Mouse (Mus musculus): ENCODE results near the gene D630003M21Rik.
A peak's percentile ranks its signal among the peaks of the same experiment; 100 is the strongest.

The D630003M21Rik gene

DNA sequence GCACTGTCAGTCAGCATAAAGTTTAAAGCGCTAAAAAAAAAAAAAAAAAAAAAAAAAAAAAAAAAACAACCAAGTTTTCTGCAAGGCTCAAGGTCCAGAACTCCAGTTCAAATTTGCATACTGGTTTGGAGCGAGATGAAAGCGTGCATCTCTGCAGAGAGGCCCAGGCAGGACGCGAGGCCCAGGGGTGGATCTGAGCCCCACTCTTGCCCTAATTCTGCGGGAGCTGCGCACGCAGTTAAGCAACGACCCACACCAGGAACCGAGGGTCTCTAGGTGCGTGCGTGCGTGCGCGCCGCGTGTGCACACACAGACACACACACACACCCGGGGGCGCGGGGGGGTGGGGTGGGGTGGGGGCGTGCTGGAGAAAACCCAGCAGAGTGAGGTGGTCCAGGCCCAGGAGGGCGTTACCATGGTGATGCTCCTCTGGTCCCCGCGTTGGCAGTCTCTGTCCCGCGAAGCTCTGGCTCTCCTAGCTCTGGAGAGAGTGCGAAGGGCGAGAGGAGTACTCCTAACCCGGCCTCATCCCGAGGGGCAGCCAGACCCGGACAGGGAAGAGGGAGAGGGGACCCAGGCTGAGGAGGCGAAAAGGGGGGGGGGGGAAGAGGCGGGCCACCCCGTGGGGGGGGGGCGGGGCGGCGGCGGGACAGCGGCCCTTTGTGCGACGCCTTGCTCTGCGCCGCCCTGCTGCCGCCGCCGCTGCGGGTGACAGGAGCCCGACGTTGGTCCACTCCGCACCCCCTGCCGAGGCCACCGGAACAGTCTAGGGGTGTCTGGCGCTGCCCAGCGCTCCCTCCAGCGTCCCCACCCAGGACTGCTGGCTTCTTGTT lies at the start of gene D630003M21Rik:
D630003M21Rik (minus strand) TSS at position 553 of the 833 bp plus-strand sequence.
- peak; percentile 63 to 70 for DNase-seq

GRCm38 (mm10) chr2:158276878-158277277 lies 47.9 kb upstream of the D630003M21Rik start:
- no peak for DNase-seq

DNA sequence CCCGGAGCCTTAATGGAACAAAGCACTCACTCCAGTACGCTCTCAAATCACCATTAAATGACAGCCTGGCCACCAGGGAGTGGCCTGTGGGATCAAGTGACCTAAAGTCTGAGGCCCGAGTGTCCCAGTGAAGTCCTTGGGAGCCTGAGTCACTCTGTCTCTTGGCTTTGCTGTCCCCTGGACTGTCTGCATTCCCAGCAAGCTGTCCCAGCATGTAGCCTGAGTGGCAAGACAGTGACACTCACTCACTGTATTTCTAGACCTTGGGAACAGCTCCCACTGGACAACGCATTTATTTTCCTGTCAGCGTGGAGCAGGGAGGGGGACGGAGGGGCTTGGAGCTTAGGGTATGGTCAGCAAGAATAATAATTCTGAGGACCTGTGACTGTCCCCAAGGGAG lies 47.4 kb upstream of the D630003M21Rik start:
- DNase-seq: no peak

DNA sequence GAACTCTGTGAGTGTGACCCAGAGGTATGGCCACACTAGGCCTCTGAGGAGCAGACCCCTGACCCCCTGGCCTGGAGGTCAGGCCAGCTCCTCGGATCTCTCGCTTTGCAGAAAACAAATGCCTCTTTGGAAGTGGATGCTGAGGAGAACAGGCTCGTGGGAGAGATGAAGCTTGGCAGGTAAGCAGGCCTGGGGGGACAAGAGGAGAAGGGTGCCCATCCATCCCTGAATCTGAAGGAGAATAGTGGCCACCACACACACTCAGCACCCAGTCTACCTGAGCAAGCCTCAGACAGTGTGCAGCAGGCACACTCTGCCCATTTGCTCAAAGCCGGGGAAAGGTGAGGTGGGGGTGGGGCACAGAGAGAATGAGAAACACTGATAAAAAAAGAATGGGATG lies 46.8 kb upstream of the D630003M21Rik start:
- no peak for DNase-seq

- no peak for DNase-seq
Measured at GRCm38 (mm10) chr2:158275349-158275748, 46.3 kb upstream of the D630003M21Rik start.

DNA sequence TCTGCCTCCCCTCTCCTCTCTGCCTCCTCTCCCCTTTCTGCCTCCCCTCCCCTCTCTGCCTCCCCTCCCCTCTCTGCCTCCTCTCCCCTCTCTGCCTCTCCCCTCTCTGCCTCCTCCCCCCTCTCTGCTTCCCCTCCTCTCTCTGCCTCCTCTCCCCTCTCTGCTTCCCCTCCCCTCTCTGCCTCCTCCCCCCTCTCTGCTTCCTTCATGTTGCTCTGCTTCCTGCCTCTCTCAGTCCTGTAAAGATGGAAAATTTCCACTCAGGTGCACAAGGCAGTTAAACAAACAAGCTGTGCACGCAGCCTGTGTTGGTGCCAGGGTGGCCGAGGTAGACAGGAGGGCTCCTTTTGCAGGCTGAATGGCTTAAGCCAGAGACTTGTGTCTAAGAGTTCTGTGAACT lies 44.6 kb upstream of the D630003M21Rik start:
- peak; percentile 55 to 58 for DNase-seq

- DNase-seq: no peak
Measured at GRCm38 (mm10) chr2:158270017-158270416, 41.0 kb upstream of the D630003M21Rik start.

DNA sequence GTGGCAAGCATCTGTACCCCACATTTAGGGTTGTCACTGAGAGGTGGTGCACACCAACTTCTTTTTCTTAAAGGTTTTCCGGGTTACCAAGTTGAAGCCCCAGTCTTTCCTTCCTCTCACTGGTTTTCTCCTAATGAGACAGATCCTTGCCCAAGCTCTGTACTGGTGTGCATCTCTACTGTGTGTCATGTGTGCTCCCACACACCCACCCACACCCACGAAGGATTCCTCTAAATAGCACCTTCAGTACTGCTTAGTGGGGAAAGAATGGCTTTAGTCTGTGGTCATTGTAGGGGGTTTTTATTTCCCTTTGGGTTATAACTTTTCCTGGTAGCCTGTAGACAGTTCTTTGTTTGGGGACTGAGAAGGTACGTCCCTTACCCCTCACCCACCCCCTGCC lies 35.9 kb upstream of the D630003M21Rik start:
- DNase-seq: no peak

- DNase-seq: no peak
Measured at GRCm38 (mm10) chr2:158259498-158259897, 30.5 kb upstream of the D630003M21Rik start.

DNA sequence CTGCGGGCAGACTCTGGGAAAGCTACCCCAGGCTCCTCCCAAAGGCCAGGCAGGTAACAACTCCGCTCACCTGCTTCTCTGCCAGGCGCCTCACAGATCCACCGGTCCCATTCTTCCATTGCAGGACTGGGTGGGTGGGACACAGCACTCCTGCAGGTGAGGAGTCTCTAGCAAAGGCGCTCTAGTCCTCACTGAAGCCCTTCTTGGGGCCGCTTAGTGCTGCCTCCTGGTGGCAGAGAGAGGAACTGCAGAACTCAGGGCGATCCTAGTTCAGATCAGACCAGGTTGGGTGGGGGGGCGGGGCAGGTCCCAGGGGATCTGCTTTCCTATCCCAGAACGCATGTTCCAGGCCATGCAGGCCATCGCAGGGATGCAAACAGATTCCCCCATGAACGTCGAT lies 29.8 kb upstream of the D630003M21Rik start:
- DNase-seq: peak; percentile 86 to 90

DNA sequence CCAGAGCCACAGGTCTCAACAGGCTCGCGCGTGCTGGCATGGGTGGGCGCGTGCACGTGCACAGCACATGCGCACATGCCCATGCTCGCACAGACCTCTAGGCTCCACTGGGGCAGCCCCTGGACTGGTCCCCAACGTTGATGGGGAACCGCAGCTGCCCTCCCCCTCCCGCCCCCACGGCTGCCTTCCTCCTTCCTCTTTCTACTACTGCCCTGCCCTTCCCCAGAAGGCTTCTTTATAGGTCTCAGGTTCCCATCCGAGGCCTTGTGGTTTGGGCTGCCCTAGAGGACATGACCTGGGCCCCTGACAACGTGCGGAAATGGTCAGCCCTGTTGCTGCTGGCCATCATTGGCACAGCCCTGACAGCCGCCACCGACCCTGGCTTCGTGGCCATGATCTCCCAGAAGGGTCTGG lies 29.0 kb upstream of the D630003M21Rik start, which contains the start of gene Bpi:
Bpi (plus strand) TSS at position 90 of the 414 bp plus-strand sequence.
- no peak for DNase-seq

GRCm38 (mm10) chr2:158256894-158257293 lies 27.9 kb upstream of the D630003M21Rik start:
- DNase-seq: no peak

DNA sequence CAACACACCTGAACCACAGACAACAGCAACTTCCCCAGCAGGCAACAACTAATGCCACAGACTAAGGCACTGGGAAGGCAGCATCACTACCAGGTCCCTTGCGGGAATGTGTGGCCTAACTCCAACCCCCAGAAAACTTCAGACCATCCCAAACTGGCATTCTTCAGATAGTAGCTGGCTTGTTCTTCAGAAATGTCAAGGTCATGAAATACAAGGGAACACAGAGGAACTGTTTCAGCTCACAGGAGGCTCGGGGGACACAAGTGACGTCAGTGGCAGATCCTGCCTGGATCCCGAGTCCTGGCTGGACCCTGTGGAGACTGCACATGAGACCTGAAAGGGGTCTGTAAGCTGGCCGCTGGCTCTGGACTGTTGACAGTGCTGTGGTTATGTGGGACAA lies 24.8 kb upstream of the D630003M21Rik start:
- DNase-seq: no peak

- DNase-seq: no peak
Measured at GRCm38 (mm10) chr2:158250558-158250957, 21.5 kb upstream of the D630003M21Rik start.

GRCm38 (mm10) chr2:158248318-158248717 lies 19.3 kb upstream of the D630003M21Rik start:
- no peak for DNase-seq

GRCm38 (mm10) chr2:158247852-158248251 lies 18.8 kb upstream of the D630003M21Rik start:
- no peak for DNase-seq

GRCm38 (mm10) chr2:158245072-158245817 lies 16.2 kb upstream of the D630003M21Rik start:
- peak; percentile 54 to 73 for DNase-seq

DNA sequence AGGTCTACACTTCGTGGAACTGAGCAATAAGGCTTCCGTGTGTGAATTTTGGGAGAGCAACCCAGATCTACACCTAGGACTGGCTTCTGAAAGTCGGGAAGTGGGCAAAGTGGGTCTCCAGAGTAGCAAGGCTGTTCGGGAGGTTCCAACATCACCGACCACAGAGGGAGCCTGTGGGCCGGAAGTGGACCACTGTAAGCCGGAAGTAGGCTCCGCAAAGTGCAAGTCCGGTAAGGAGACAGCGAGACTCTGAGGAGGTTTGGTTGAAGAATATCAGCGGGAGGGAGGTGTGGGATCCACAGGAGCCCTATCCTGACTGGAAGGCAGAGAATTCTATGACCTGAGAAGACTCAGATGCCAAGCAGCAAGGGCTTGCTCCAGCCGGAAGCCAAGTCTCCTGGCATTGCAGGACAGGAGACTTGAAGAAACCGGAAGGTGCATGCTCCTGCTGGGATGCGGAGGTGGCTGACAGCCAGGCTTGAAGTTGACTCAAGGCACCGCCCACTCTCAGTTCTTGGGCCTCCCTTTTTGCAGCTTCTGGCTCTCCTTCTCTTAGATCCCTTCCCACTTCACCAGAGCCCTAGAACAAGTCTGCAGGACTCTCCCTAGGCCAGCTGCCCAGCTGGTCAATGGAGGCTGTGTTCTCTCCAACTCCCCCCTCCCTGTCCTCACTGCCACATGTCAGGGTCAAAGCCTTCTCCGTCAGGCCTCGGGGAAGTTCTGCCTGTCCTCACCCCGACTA lies 14.3 kb upstream of the D630003M21Rik start:
- DNase-seq: peak; percentile 66 to 77

DNA sequence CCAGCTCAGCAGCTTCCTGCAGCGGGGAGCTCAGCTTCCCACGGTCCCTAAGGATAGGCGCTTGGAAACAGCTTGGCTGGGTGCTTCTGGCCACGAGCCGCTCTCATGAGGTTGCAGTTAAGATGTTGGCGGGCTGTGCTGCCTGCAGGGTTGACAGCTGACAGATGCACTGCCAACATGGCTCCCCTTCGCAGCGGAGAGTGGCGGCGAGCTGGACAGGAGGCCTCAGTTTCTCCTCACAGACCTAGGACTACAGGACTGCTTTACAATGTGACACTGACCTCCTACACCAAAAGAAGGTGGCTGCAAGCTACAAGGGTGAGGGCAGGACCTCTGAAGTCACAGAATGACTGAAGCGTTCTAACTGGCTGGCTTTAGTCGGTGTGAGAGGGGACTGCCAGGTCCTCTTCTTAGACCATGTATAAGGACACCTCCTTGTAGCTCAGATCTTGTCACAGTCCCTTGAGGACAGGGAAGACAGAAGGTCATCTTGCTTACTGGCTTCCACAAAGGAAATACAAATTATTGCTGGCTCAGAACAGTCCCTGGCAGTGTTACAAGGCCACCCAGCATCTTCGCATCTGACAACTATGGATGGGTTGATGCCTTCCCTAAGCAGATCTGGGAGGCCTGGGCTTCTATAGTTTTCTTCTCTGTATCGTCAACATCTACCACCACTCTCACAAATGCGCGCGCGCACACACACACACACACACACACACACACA lies 13.3 kb upstream of the D630003M21Rik start:
- peak; percentile 89 to 91 for DNase-seq

GRCm38 (mm10) chr2:158241126-158241738 lies 12.2 kb upstream of the D630003M21Rik start:
- no peak for DNase-seq

DNA sequence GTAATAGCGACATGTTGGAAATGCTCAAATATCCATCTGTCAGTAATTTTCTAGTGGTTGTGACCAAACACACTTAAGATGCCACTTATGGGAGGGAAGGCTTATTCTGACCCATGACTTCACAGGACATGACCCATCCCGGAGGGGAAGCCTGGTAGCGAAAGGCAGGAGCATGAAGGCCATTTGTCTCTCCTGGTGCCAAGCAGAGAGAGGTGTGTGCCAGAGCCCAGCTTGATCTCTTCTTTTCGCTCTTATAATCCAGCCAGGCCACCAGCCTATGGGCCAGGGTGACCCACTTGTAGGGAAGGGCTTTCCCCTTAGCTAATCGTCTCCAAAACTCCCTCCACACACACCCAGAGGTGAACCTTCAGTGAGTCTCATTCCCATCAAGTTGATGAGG lies 9.1 kb upstream of the D630003M21Rik start:
- DNase-seq: peak in 1 of 2 experiments; percentile 58

GRCm38 (mm10) chr2:158236698-158237097 lies 7.7 kb upstream of the D630003M21Rik start:
- peak; percentile 56 to 65 for DNase-seq

Measured in cerebellum, postnatal 10 days (tissue).